Mouse (Mus musculus) olfactory bulb, adult 2 months (tissue): ENCODE measurements around the gene Gpatch1. TPM values are rescaled to one million over a fixed set of nuclear protein-coding genes. Genes with fewer than 3 reads are reported as not detected.

ENCODE experiments used
- H3K27ac ChIP-seq: fragments of 200-500 bp; 2 replicates; pipeline ENCODE4 v1.5.1; 2012; ENCODE audit warnings: low read depth, low read length; ENCODE audit not compliant: insufficient read depth
- H3K4me1 ChIP-seq: fragments of 200-500 bp; 2 replicates; pipeline ENCODE4 v1.6.1; 2012; ENCODE audit warnings: low read length; ENCODE audit not compliant: control insufficient read depth, insufficient read depth
- H3K4me3 ChIP-seq: fragments of 200-500 bp; 2 replicates; pipeline ENCODE4 v1.5.1; 2012; ENCODE audit warnings: mild to moderate bottlenecking, low read depth, low read length, moderate library complexity; ENCODE audit not compliant: insufficient read depth
- CTCF ChIP-seq: fragments of 200-500 bp; IDR thresholded peaks from 2 replicates; pipeline ENCODE4 v1.5.1; 2012; ENCODE audit warnings: low read depth, mild to moderate bottlenecking, low read length, moderate library complexity; ENCODE audit not compliant: insufficient read depth
- POLR2A ChIP-seq: fragments of 200-500 bp; IDR thresholded peaks from 2 replicates; pipeline ENCODE4 v1.6.1; 2012; ENCODE audit warnings: mild to moderate bottlenecking, low read depth, low read length, moderate library complexity; ENCODE audit not compliant: insufficient read depth
- WGBS: fragments of 180-500 bp; shearing (Covaris S2); methylation state at CpG from one replicate; pipeline ENCODE4 v1.1.7; 2018; 5-methylcytosine and 5-hydroxymethylcytosine counted together
- polyA plus RNA-seq: library from polyadenylated mRNA; stranded (reverse); fragments of >200 nt; gene quantifications from 2 replicates; pipeline ENCODE4 v1.2.4, GENCODE M21; 2012; ENCODE audit warnings: low replicate concordance; ENCODE audit not compliant: missing spikeins, insufficient read depth, insufficient read length

The Gpatch1 gene
- polyA plus RNA-seq, 1 experiment, result not detected

- Histone ChIP-seq H3K4me1 (no peaks in the 10 kb centered on the region), H3K4me3 (no peak overlapping the region), H3K27ac (no peak overlapping the region)
- TF ChIP-seq CTCF (no peak), POLR2A (no peak)
These were observed 17.4 kb downstream of the Gpatch1 start for GRCm38 (mm10) chr7:35300792-35301191.

DNA sequence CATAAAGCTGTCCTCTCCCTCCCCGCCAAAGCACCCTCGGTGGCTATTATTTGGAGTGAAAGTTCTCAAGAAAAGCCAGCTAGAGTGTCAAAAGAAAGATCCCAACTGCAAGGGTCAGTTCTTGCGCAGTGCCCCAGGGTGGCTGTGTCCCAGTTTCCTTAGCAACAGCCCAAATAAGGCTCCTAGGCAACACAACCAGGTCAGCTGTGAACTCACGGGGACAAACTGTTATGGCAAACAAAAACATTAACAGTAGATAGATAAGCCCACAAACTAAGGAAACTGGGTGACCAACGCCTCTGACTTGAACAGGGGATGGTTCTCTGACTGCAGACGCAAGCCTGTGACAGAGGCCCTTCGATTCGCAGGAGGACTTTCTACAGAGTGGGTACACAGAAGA, 18.6 kb downstream of the Gpatch1 start:
- TF ChIP-seq POLR2A (no peak), CTCF (no peak)
- no peak overlapping the region for H3K4me3 ChIP-seq
- WGBS, result 58% methylated on average over 8 of the region's 8 CpGs
- H3K27ac ChIP-seq, result peak overlapping the region; percentile 60
- no peaks in the 10 kb centered on the region for H3K4me1 ChIP-seq

GRCm38 (mm10) chr7:35297886-35298285, 20.4 kb downstream of the Gpatch1 start:
- 92% methylated on average over 5 of the region's 5 CpGs for WGBS
- H3K27ac ChIP-seq, result no peak overlapping the region
- no peaks in the 10 kb centered on the region for H3K4me1 ChIP-seq
- TF ChIP-seq POLR2A (no peak), CTCF (no peak)
- no peak overlapping the region for H3K4me3 ChIP-seq

DNA sequence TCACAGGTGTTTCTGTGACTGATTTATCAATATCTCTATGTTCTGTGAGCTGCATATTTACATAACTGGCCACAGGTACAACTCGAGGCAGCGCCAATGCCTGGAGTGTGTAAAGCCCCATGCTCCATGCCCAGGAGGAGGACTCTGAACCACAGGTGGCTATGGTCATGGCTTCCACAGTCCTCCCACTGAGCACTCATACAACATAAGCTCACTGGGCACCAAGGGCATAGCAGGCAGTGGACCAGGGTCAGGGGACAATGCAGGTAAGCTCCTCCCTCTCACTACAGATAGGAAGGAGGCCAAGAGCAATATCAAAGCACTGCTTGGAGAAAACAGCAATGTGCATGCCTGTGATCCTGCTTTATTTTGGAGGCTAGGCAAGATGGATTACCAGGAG, 22.6 kb downstream of the Gpatch1 start:
- 94% methylated on average over 2 of the region's 2 CpGs for whole genome bisulfite sequencing
- H3K4me1 ChIP-seq, result no peaks in the 10 kb centered on the region
- H3K4me3 ChIP-seq, result no peak overlapping the region
- no peak overlapping the region for H3K27ac ChIP-seq
- TF ChIP-seq POLR2A (no peak), CTCF (no peak)

DNA sequence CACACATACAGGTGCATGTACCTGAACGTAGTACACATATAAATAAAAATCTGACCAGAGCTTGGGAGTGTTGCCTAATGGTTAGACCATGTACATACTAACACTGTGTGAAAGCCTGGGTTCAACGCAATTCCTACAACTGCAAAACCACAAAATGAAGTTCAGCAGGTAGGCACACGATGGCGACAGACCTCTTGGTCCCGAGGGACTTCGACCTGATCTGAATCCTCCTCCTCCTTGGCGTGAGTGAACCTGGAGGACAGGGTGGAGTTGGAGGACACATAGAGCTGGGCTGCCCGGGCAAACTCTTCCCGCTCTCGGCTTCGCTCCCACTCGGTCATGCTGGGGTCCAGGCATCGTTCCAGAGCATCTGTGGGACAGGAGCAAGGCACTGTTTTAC, 24.8 kb downstream of the Gpatch1 start:
- WGBS, result 87% methylated on average over 13 of the region's 13 CpGs
- TF ChIP-seq POLR2A (no peak), CTCF (no peak)

DNA sequence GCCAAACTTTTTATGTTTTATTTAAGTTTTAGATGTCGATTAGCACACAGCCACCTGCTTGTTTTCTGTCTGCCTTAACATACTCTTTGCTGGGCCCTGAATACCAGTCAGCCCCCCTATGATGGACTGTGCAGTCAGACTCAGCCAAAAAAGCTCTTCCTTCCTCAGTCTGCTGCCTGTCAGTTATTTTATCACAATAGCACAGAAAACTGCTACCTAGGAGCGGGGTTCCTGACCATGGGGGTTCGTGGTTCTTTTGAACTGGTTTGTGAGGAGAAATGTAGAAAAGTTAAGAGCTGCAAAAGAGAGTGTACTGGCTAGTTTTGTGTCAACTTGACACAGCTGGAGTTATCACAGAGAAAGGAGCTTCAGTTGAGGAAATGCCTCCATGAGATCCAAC, 39.3 kb downstream of the Gpatch1 start:
- TF ChIP-seq POLR2A (no peak), CTCF (no peak)
- H3K4me3 ChIP-seq, result no peak overlapping the region
- H3K27ac ChIP-seq, result no peak overlapping the region
- 84% methylated on average over 3 of the region's 3 CpGs for WGBS
- no peaks in the 10 kb centered on the region for H3K4me1 ChIP-seq

More for the DNA sequence above, 24.8 kb downstream of the Gpatch1 start:
- H3K4me1 ChIP-seq, result no peaks in the 10 kb centered on the region
- H3K27ac ChIP-seq, result no peak overlapping the region
- H3K4me3 ChIP-seq, result no peak overlapping the region

DNA sequence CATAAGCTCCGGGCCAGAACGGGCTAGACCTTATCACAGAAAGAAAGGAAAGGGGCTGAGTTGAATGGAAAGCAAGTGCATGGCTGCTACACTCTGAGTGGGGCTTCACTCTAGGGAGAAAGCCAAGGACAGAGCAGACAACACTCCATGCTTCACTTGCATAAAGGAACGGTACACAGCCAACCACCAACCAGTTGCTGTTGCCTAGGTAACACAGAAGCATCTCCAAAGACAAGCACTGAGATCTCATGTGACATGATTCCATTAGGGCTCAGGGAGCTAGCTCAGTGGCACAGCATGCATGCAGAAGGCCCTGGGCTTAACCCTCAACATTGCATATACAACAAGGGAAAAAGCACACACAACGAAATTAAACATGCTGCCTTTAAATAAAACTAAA, 40.8 kb downstream of the Gpatch1 start:
- Histone ChIP-seq H3K4me1 (no peaks in the 10 kb centered on the region), H3K27ac (no peak overlapping the region), H3K4me3 (no peak overlapping the region)
- TF ChIP-seq CTCF (no peak), POLR2A (no peak)
- 33% methylated on average over 4 of the region's 4 CpGs for WGBS

GRCm38 (mm10) chr7:35269443-35270024, 48.7 kb downstream of the Gpatch1 start:
- Histone ChIP-seq H3K4me1 (0 out of 2 replicates have a peak, but pooled peaks cover 5% of the 10 kb centered on the region), H3K4me3 (peak overlapping the region; percentile 24), H3K27ac (no peak overlapping the region)
- no peak; the same call in 1 of the 2 replicates for TF ChIP-seq CTCF
- no peak for TF ChIP-seq POLR2A
- 9% methylated on average over 21 of the region's 21 CpGs for WGBS

- no peak overlapping the region for H3K27ac ChIP-seq
- no peak overlapping the region for H3K4me3 ChIP-seq
- TF ChIP-seq POLR2A (no peak), CTCF (no peak)
- 0 out of 2 replicates have a peak, but pooled peaks cover 5% of the 10 kb centered on the region for H3K4me1 ChIP-seq
- WGBS, result 65% methylated on average over 5 of the region's 5 CpGs
These were observed 50.4 kb downstream of the Gpatch1 start for GRCm38 (mm10) chr7:35267841-35268240.

DNA sequence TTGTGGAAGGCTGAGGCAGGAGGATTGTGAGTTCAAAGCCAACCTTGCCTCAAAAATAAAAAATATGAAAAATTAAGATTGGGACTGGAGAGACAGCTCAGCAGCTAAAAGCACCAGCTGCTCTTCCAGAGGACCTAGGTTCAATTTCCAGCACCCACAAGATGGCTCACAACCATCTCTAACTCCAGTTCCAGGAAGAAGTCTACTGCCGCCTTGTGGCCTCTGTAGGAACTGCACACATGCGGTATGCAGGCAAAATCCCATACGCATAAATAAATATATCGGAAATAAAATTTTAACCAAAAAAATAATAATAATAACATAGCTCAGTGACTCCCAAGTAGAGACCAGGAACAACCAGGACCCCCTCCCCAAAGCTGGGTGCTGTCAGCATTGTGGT, 51.6 kb downstream of the Gpatch1 start:
- 80% methylated on average over 4 of the region's 4 CpGs for WGBS
- Histone ChIP-seq H3K27ac (no peak overlapping the region), H3K4me1 (0 out of 2 replicates have a peak, but pooled peaks cover 5% of the 10 kb centered on the region), H3K4me3 (no peak overlapping the region)
- TF ChIP-seq POLR2A (no peak), CTCF (no peak)
